Mouse (Mus musculus) liver, embryonic 14.5 days (tissue): ENCODE measurements around the gene Map7.

Source experiments
- CTCF ChIP-seq: IDR thresholded peaks from 2 replicates; pipeline ENCODE4 v1.5.1; 2016; ENCODE audit warnings: antibody characterized with exemption, low read depth, control low read depth
- EP300 ChIP-seq: IDR thresholded peaks from 2 replicates; pipeline ENCODE4 v1.6.1; 2016; ENCODE audit warnings: antibody characterized with exemption, low read depth

- TF ChIP-seq CTCF (peak; percentile 45), EP300 (no peak)
Measured at GRCm38 (mm10) chr10:20314797-20315196, 166.5 kb downstream of the Map7 start.
